Mouse (Mus musculus): ENCODE measurements around the gene Gm48551.

The Gm48551 gene

GRCm38 (mm10) chr10:81356991-81357844 lies 27.0 kb upstream of the Gm48551 start, which contains the start of gene Mfsd12:
Gene Mfsd12 (plus strand): TSS chr10:81357491.
- DNase-seq: peak; percentile 93 to 97

- DNase-seq: no peak
Measured at GRCm38 (mm10) chr10:81358209-81358608, 26.1 kb upstream of the Gm48551 start.

GRCm38 (mm10) chr10:81358841-81359240 lies 25.4 kb upstream of the Gm48551 start:
- no peak for DNase-seq

GRCm38 (mm10) chr10:81360721-81361120 lies 23.5 kb upstream of the Gm48551 start:
- DNase-seq: no peak

GRCm38 (mm10) chr10:81362336-81362949 lies 21.8 kb upstream of the Gm48551 start:
- no peak for DNase-seq

- peak in 1 of 2 experiments; percentile 47 for DNase-seq
Measured at GRCm38 (mm10) chr10:81363436-81364346, 20.6 kb upstream of the Gm48551 start.

GRCm38 (mm10) chr10:81364666-81365065 lies 19.6 kb upstream of the Gm48551 start:
- DNase-seq: peak in 1 of 2 experiments; percentile 58

GRCm38 (mm10) chr10:81365073-81365472 lies 19.2 kb upstream of the Gm48551 start:
- peak in 1 of 2 experiments; percentile 52 for DNase-seq

- peak in 1 of 2 experiments; percentile 51 for DNase-seq
Measured at GRCm38 (mm10) chr10:81365672-81366476, 18.4 kb upstream of the Gm48551 start, which contains the start of gene 4930404N11Rik. Gene 4930404N11Rik (minus strand): TSS chr10:81365816.

GRCm38 (mm10) chr10:81366477-81367206 lies 17.6 kb upstream of the Gm48551 start:
- no peak for DNase-seq

- DNase-seq: no peak
Measured at GRCm38 (mm10) chr10:81367207-81367495, 17.1 kb upstream of the Gm48551 start.

GRCm38 (mm10) chr10:81375322-81375721 lies 8.9 kb upstream of the Gm48551 start:
- no peak for DNase-seq

- no peak for DNase-seq
Measured at GRCm38 (mm10) chr10:81376561-81377361, 7.5 kb upstream of the Gm48551 start.

- no peak for DNase-seq
Measured at GRCm38 (mm10) chr10:81377362-81377664, 7.0 kb upstream of the Gm48551 start.

- DNase-seq: no peak
Measured at GRCm38 (mm10) chr10:81377793-81378552, 6.3 kb upstream of the Gm48551 start, which contains the start of gene Fzr1. Gene Fzr1 (minus strand): TSS chr10:81378516.

GRCm38 (mm10) chr10:81378553-81379182 lies 5.6 kb upstream of the Gm48551 start:
- peak; percentile 100 for DNase-seq

- no peak for DNase-seq
Measured at GRCm38 (mm10) chr10:81379183-81379553, 5.1 kb upstream of the Gm48551 start.

- DNase-seq: no peak
Measured at GRCm38 (mm10) chr10:81379809-81380378, 4.4 kb upstream of the Gm48551 start.

GRCm38 (mm10) chr10:81382039-81382438 lies 2.2 kb upstream of the Gm48551 start:
- DNase-seq: no peak
